14 mouse cellular contexts compared by ENCODE assay signal in genomic region chr9:113822150-113822549, GRCm38 (mm10).
DNase-seq lines count a peak whose midpoint lies in the region; ATAC-seq and TF ChIP-seq lines count a peak whose summit lies in the region.
"Had no signal": no experiment of that assay in that cellular context is flagged by ENCODE, and none has a peak within 500 bp of the region (broad histone marks: within the 10 kb centered on the region; RNA-seq: fewer than 3 reads in every experiment).

No protein-coding gene starts in this region.

- TF ChIP-seq CTCF in hindbrain, postnatal 0 days (IDR thresholded peaks at IDR 0.05; ENCODE audit: low read depth), result peak; percentile 66
- peak; percentile 30; the same call in 1 of the 2 replicates for TF ChIP-seq CTCF in lung, embryonic 14.5 days (IDR thresholded peaks at IDR 0.05; ENCODE audit: low read depth)

- peak; percentile 3 for DNase-seq in embryo, embryonic 11 days
- DNase-seq in embryo, embryonic 10 days (ENCODE audit: low spot score), result no peak
- peak; percentile 50 for DNase-seq in hindbrain, postnatal 0 days (ENCODE audit: low spot score)
- DNase-seq in lung, embryonic 14.5 days, result peak; percentile 9
- no peak for DNase-seq in lung, postnatal 14 days
- peak; percentile 66 for DNase-seq in brain, adult 2 months (ENCODE audit: low read depth, low spot score)
- no peak for DNase-seq in limb, embryonic 10.5 days (ENCODE audit: low spot score)
- DNase-seq: heart, postnatal 14 days; kidney, adult 9 months; lung, postnatal 4 days had no signal

- H3K9me3 ChIP-seq in hindbrain, postnatal 0 days (ENCODE audit: low read length), result no peaks in the 10 kb centered on the region
- H3K9me3 ChIP-seq in hindbrain, embryonic 13.5 days, result no peaks in the 10 kb centered on the region
- no peaks in the 10 kb centered on the region for H3K9me3 ChIP-seq in lung, embryonic 14.5 days (ENCODE audit: low read depth, low read length)
- no peaks in the 10 kb centered on the region for H3K9me3 ChIP-seq in limb, embryonic 10.5 days (replicated peaks)
- H3K9me3 ChIP-seq: midbrain, embryonic 15.5 days had no signal

- no peak overlapping the region for H3K27ac ChIP-seq in hindbrain, postnatal 0 days
- no peak overlapping the region for H3K27ac ChIP-seq in hindbrain, embryonic 13.5 days
- no peak overlapping the region for H3K27ac ChIP-seq in lung, embryonic 14.5 days (ENCODE audit: low read depth)
- no peak overlapping the region for H3K27ac ChIP-seq in limb, embryonic 10.5 days
- H3K27ac ChIP-seq: midbrain, embryonic 15.5 days had no signal

- no peak overlapping the region for H3K4me2 ChIP-seq in hindbrain, postnatal 0 days (ENCODE audit: low read depth, low read length)
- H3K4me2 ChIP-seq in hindbrain, embryonic 13.5 days, result no peak overlapping the region
- H3K4me2 ChIP-seq in lung, embryonic 14.5 days, result no peak overlapping the region
- H3K4me2 ChIP-seq: liver, embryonic 11.5 days; midbrain, embryonic 15.5 days had no signal

- WGBS in hindbrain, postnatal 0 days, result 26% methylated on average over 1 of the region's 1 CpGs
- WGBS in hindbrain, embryonic 13.5 days, result 75% methylated on average over 1 of the region's 1 CpGs
- 72% methylated on average over 1 of the region's 1 CpGs for WGBS in lung, embryonic 14.5 days
- 74% methylated on average over 1 of the region's 1 CpGs for WGBS in limb, embryonic 10.5 days

- no peak overlapping the region for H3K9ac ChIP-seq in hindbrain, postnatal 0 days (replicated peaks; ENCODE audit: low read length)
- H3K9ac ChIP-seq in hindbrain, embryonic 13.5 days, result no peak overlapping the region
- no peak overlapping the region for H3K9ac ChIP-seq in lung, embryonic 14.5 days
- H3K9ac ChIP-seq: midbrain, embryonic 15.5 days had no signal

- H3K36me3 ChIP-seq in hindbrain, postnatal 0 days (ENCODE audit: insufficient read depth, low read length), result no peaks in the 10 kb centered on the region
- H3K36me3 ChIP-seq in hindbrain, embryonic 13.5 days, result peaks cover 10% of the 10 kb centered on the region
- no peaks in the 10 kb centered on the region for H3K36me3 ChIP-seq in lung, embryonic 14.5 days (ENCODE audit: insufficient read depth)
- no peaks in the 10 kb centered on the region for H3K36me3 ChIP-seq in limb, embryonic 10.5 days
- H3K36me3 ChIP-seq: midbrain, embryonic 15.5 days had no signal

- H3K4me3 ChIP-seq in hindbrain, postnatal 0 days (ENCODE audit: low read length), result no peak overlapping the region
- no peak overlapping the region for H3K4me3 ChIP-seq in hindbrain, embryonic 13.5 days
- H3K4me3 ChIP-seq in lung, embryonic 14.5 days (ENCODE audit: low read depth, low read length), result no peak overlapping the region
- H3K4me3 ChIP-seq in limb, embryonic 10.5 days, result no peak overlapping the region
- H3K4me3 ChIP-seq: midbrain, embryonic 15.5 days had no signal

- ATAC-seq in hindbrain, postnatal 0 days, result no peak
- ATAC-seq in hindbrain, embryonic 13.5 days (ENCODE audit: low FRiP score), result no peak
- no peak for ATAC-seq in lung, embryonic 14.5 days (ENCODE audit: insufficient read depth)
- ATAC-seq: hindbrain, embryonic 16.5 days; midbrain, embryonic 15.5 days had no signal

- H3K4me1 ChIP-seq in hindbrain, postnatal 0 days (ENCODE audit: insufficient read depth, low read length), result no peaks in the 10 kb centered on the region
- H3K4me1 ChIP-seq in hindbrain, embryonic 13.5 days (replicated peaks), result 0 out of 2 replicates have a peak, but pooled peaks cover 2% of the 10 kb centered on the region
- no peaks in the 10 kb centered on the region for H3K4me1 ChIP-seq in lung, embryonic 14.5 days (ENCODE audit: insufficient read depth)
- H3K4me1 ChIP-seq in limb, embryonic 10.5 days, result no peaks in the 10 kb centered on the region

- H3K27me3 ChIP-seq in hindbrain, postnatal 0 days (ENCODE audit: insufficient read depth, low read length), result no peaks in the 10 kb centered on the region
- H3K27me3 ChIP-seq in hindbrain, embryonic 13.5 days, result no peaks in the 10 kb centered on the region
- H3K27me3 ChIP-seq in lung, embryonic 14.5 days (ENCODE audit: insufficient read depth, low read length), result no peaks in the 10 kb centered on the region
- no peaks in the 10 kb centered on the region for H3K27me3 ChIP-seq in limb, embryonic 10.5 days (ENCODE audit: low read depth, poor library complexity, severe bottlenecking)
- H3K27me3 ChIP-seq: midbrain, embryonic 15.5 days had no signal

Comparison
In these comparisons a context has a peak if more than half of its experiments do, and no peak if none do; other contexts are left out.
1. DNase-seq: peak in embryo, embryonic 11 days (single experiment), hindbrain, postnatal 0 days (single experiment), lung, embryonic 14.5 days (single experiment) and brain, adult 2 months (single experiment); none in embryo, embryonic 10 days (single experiment), lung, postnatal 14 days (single experiment) and limb, embryonic 10.5 days (single experiment).